Mouse (Mus musculus): ENCODE data around the gene Atp1a2.

GRCm38 (mm10) chr1:172326684-172327083, 28.8 kb upstream of the Atp1a2 start:
- TF ChIP-seq CHD2 (IDR thresholded peaks at IDR 0.05; ENCODE audit: low read depth, low read length), result no peak
- no peak for TF ChIP-seq MAFK (IDR thresholded peaks at IDR 0.05; ENCODE audit: insufficient read depth, low read depth, low read length)
- TF ChIP-seq ZNF384 (IDR thresholded peaks at IDR 0.05; ENCODE audit: low read depth, low read length), result no peak
- no peak for TF ChIP-seq ZC3H11A (IDR thresholded peaks at IDR 0.05; ENCODE audit: borderline replicate concordance, low read depth, low read length)

Data from ES-E14 (cell line).